Mouse (Mus musculus): Measurements from ENCODE around the gene Blvra.

GRCm38 (mm10) chr2:127142577-127143157 lies 72.2 kb downstream of the Blvra start:
- TF ChIP-seq CTCF (IDR thresholded peaks at IDR 0.05; ENCODE audit: low read depth, low read length), result no peak
- TF ChIP-seq GATA1 (IDR thresholded peaks at IDR 0.05; ENCODE audit: borderline replicate concordance, low read length), result no peak
- TF ChIP-seq POLR2AphosphoS5 (IDR thresholded peaks at IDR 0.05; ENCODE audit: insufficient replicate concordance, low read depth, low read length), result no peak
- no peak for TF ChIP-seq TAL1 (conservative IDR thresholded peaks at IDR 0.05; ENCODE audit: low read depth, low read length)
